Mouse (Mus musculus) cerebellum, postnatal 25 days (tissue): ENCODE measurements around the gene Hcn1.

ENCODE experiments used
- DNase-seq, 2 experiments: peaks; one replicate each; pipeline ENCODE4 v3.0.0; 2021; ENCODE audit warnings: mixed read lengths in 2 of 2

Hcn1 gene

GRCm38 (mm10) chr13:118028662-118029061 lies 426.5 kb downstream of the Hcn1 start:
- DNase-seq, result no peak

- no peak for DNase-seq
Measured at GRCm38 (mm10) chr13:118029579-118029978, 427.5 kb downstream of the Hcn1 start.

- DNase-seq, result no peak
Measured at GRCm38 (mm10) chr13:118035598-118035997, 433.5 kb downstream of the Hcn1 start.
